Mouse (Mus musculus) heart, embryonic 13.5 days (tissue): ENCODE results near the gene Mprip. TPM values are rescaled to one million over a fixed set of nuclear protein-coding genes. Genes with fewer than 3 reads are reported as not detected.
A peak's percentile ranks its signal among the peaks of the same experiment; 100 is the strongest.

Source experiments
- ATAC-seq: fragments of 200-750 bp; cut with Nextera tagmentation; 2 replicates; pipeline ENCODE4 v1.8.0; 2017; ENCODE audit warnings: moderate TSS enrichment; ENCODE audit not compliant: insufficient number of reproducible peaks, low FRiP score, low TSS enrichment; ENCODE audit errors: extremely low read depth
- H3K27ac ChIP-seq: fragments of 300-500 bp; sonication (generic); replicated peaks from 2 replicates; pipeline ENCODE4 v1.5.1; 2015; ENCODE audit warnings: moderate library complexity, mild to moderate bottlenecking, inconsistent platforms
- H3K27me3 ChIP-seq: fragments of 300-500 bp; sonication (generic); replicated peaks from 2 replicates; pipeline ENCODE4 v1.6.1; 2015; ENCODE audit warnings: mild to moderate bottlenecking, inconsistent platforms
- H3K36me3 ChIP-seq: fragments of 300-500 bp; sonication (generic); 2 replicates; pipeline ENCODE4 v1.6.1; 2015; ENCODE audit warnings: mild to moderate bottlenecking, inconsistent platforms
- H3K4me1 ChIP-seq: fragments of 300-500 bp; sonication (generic); 2 replicates; pipeline ENCODE4 v1.6.1; 2015; ENCODE audit warnings: inconsistent platforms
- H3K4me2 ChIP-seq: fragments of 300-500 bp; sonication (generic); 2 replicates; pipeline ENCODE4 v1.6.1; 2015; ENCODE audit warnings: inconsistent platforms, mild to moderate bottlenecking, moderate library complexity
- H3K4me3 ChIP-seq: fragments of 300-500 bp; sonication (generic); 2 replicates; pipeline ENCODE4 v1.5.1; 2015; ENCODE audit warnings: moderate library complexity, mild to moderate bottlenecking, inconsistent platforms
- H3K9ac ChIP-seq: fragments of 300-500 bp; sonication (generic); 2 replicates; pipeline ENCODE4 v1.6.1; 2015; ENCODE audit warnings: inconsistent platforms, mild to moderate bottlenecking, moderate library complexity
- H3K9me3 ChIP-seq: fragments of 300-500 bp; sonication (generic); 2 replicates; pipeline ENCODE4 v1.6.1; 2016; ENCODE audit warnings: inconsistent platforms
- WGBS: fragments of 180-500 bp; shearing (Covaris S2); methylation state at CpG from one replicate; pipeline ENCODE4 v1.1.7; 2015; ENCODE audit warnings: mixed read lengths; 5-methylcytosine and 5-hydroxymethylcytosine counted together
- polyA plus RNA-seq: library from polyadenylated mRNA; unstranded; fragments of >200 nt; fragmentation: Nextera tagmentation; extraction: Ambion mirVana; gene quantifications from 2 replicates; pipeline ENCODE4 v1.2.1, GENCODE M21; 2015

Gene Mprip
- polyA plus RNA-seq, 1 experiment from 2014 or later: 25.0 TPM

GRCm38 (mm10) chr11:59677767-59678166 is 16.7 kb downstream of the Mprip start:
- Histone ChIP-seq H3K4me3 (no peak overlapping the region), H3K27me3 (no peaks in the 10 kb centered on the region), H3K9ac (no peak overlapping the region), H3K36me3 (peaks cover 5% of the 10 kb centered on the region; the same call in 1 of the 2 replicates), H3K4me2 (no peak overlapping the region), H3K4me1 (peaks cover 73% of the 10 kb centered on the region), H3K27ac (no peak overlapping the region), H3K9me3 (no peaks in the 10 kb centered on the region)
- ATAC-seq: no peak
- 83% methylated on average over 2 of the region's 2 CpGs for whole genome bisulfite sequencing

- H3K4me2 ChIP-seq: no peak overlapping the region
- no peak overlapping the region for H3K4me3 ChIP-seq
- no peaks in the 10 kb centered on the region for H3K9me3 ChIP-seq
- H3K9ac ChIP-seq: no peak overlapping the region
- no peak for ATAC-seq
- H3K4me1 ChIP-seq: peaks cover 72% of the 10 kb centered on the region
- 65% methylated on average over 2 of the region's 2 CpGs for WGBS
- no peak overlapping the region for H3K27ac ChIP-seq
- H3K36me3 ChIP-seq: peaks cover 5% of the 10 kb centered on the region; the same call in 1 of the 2 replicates
- H3K27me3 ChIP-seq: no peaks in the 10 kb centered on the region
Observed at GRCm38 (mm10) chr11:59678693-59679092, 17.6 kb downstream of the Mprip start.

- H3K36me3 ChIP-seq: peaks cover 5% of the 10 kb centered on the region
- no peak overlapping the region for H3K4me2 ChIP-seq
- peaks cover 64% of the 10 kb centered on the region for H3K4me1 ChIP-seq
- no peak overlapping the region for H3K9ac ChIP-seq
- H3K27me3 ChIP-seq: no peaks in the 10 kb centered on the region
- 73% methylated on average over 5 of the region's 5 CpGs for WGBS
- H3K4me3 ChIP-seq: no peak overlapping the region
- no peak overlapping the region for H3K27ac ChIP-seq
- H3K9me3 ChIP-seq: no peaks in the 10 kb centered on the region
- ATAC-seq: no peak
Observed at GRCm38 (mm10) chr11:59680111-59680510, 19.0 kb downstream of the Mprip start.

- WGBS: 88% methylated on average over 6 of the region's 6 CpGs
- Histone ChIP-seq H3K27me3 (no peaks in the 10 kb centered on the region), H3K9me3 (no peaks in the 10 kb centered on the region), H3K4me1 (peaks cover 35% of the 10 kb centered on the region), H3K4me3 (no peak overlapping the region), H3K4me2 (no peak overlapping the region), H3K9ac (no peak overlapping the region), H3K36me3 (no peaks in the 10 kb centered on the region; the same call in 1 of the 2 replicates), H3K27ac (no peak overlapping the region)
- ATAC-seq: no peak
Observed at GRCm38 (mm10) chr11:59684956-59685355, 23.9 kb downstream of the Mprip start.

- Histone ChIP-seq H3K9me3 (no peaks in the 10 kb centered on the region), H3K27me3 (no peaks in the 10 kb centered on the region), H3K4me2 (no peak overlapping the region), H3K27ac (0 out of 2 replicates have a peak overlapping the region, but pooled peaks have one; percentile 12), H3K4me3 (no peak overlapping the region), H3K36me3 (peaks cover 37% of the 10 kb centered on the region), H3K9ac (no peak overlapping the region), H3K4me1 (peaks cover 29% of the 10 kb centered on the region)
- ATAC-seq: no peak
- 48% methylated on average over 1 of the region's 1 CpGs for WGBS
Observed at GRCm38 (mm10) chr11:59694533-59694932, 33.4 kb downstream of the Mprip start.

GRCm38 (mm10) chr11:59695550-59695949 is 34.4 kb downstream of the Mprip start:
- ATAC-seq: no peak
- Histone ChIP-seq H3K4me1 (peaks cover 29% of the 10 kb centered on the region), H3K36me3 (peaks cover 45% of the 10 kb centered on the region), H3K4me3 (no peak overlapping the region), H3K27ac (no peak overlapping the region), H3K4me2 (no peak overlapping the region), H3K27me3 (no peaks in the 10 kb centered on the region), H3K9ac (no peak overlapping the region), H3K9me3 (no peaks in the 10 kb centered on the region)

- Histone ChIP-seq H3K4me1 (peaks cover 29% of the 10 kb centered on the region), H3K4me2 (no peak overlapping the region), H3K27ac (no peak overlapping the region), H3K9ac (no peak overlapping the region), H3K9me3 (no peaks in the 10 kb centered on the region), H3K27me3 (no peaks in the 10 kb centered on the region), H3K36me3 (peaks cover 63% of the 10 kb centered on the region), H3K4me3 (no peak overlapping the region)
- ATAC-seq: no peak
- WGBS: 90% methylated on average over 1 of the region's 1 CpGs
Observed at GRCm38 (mm10) chr11:59697572-59697971, 36.5 kb downstream of the Mprip start.

- Histone ChIP-seq H3K9ac (no peak overlapping the region), H3K4me3 (no peak overlapping the region), H3K27me3 (no peaks in the 10 kb centered on the region), H3K9me3 (no peaks in the 10 kb centered on the region), H3K36me3 (peaks cover 67% of the 10 kb centered on the region), H3K4me2 (no peak overlapping the region), H3K27ac (no peak overlapping the region), H3K4me1 (peaks cover 31% of the 10 kb centered on the region)
- 100% methylated on average over 1 of the region's 1 CpGs for WGBS
- ATAC-seq: no peak
Observed at GRCm38 (mm10) chr11:59700787-59701186, 39.7 kb downstream of the Mprip start.

- Histone ChIP-seq H3K4me1 (peaks cover 65% of the 10 kb centered on the region), H3K27ac (peak overlapping the region; percentile 31), H3K9me3 (no peaks in the 10 kb centered on the region), H3K4me2 (no peak overlapping the region), H3K9ac (no peak overlapping the region), H3K4me3 (no peak overlapping the region), H3K27me3 (no peaks in the 10 kb centered on the region), H3K36me3 (peaks cover 25% of the 10 kb centered on the region)
- no peak for ATAC-seq
- 73% methylated on average over 2 of the region's 2 CpGs for WGBS
Observed at GRCm38 (mm10) chr11:59705113-59705512, 44.0 kb downstream of the Mprip start.

GRCm38 (mm10) chr11:59707481-59707880 is 46.4 kb downstream of the Mprip start:
- Histone ChIP-seq H3K9me3 (no peaks in the 10 kb centered on the region), H3K36me3 (peaks cover 4% of the 10 kb centered on the region), H3K4me3 (0 out of 2 replicates have a peak overlapping the region, but pooled peaks have one; percentile 6), H3K27me3 (no peaks in the 10 kb centered on the region), H3K4me1 (peaks cover 73% of the 10 kb centered on the region), H3K9ac (peak overlapping the region; percentile 78), H3K4me2 (peak overlapping the region; percentile 55), H3K27ac (peak overlapping the region; percentile 96)
- 49% methylated on average over 2 of the region's 2 CpGs for WGBS
- no peak for ATAC-seq

GRCm38 (mm10) chr11:59707931-59708611 is 47.0 kb downstream of the Mprip start:
- no peak for ATAC-seq
- Histone ChIP-seq H3K9ac (peak overlapping the region; percentile 78), H3K4me2 (peak overlapping the region; percentile 55), H3K4me1 (peaks cover 68% of the 10 kb centered on the region), H3K36me3 (no peaks in the 10 kb centered on the region; the same call in 1 of the 2 replicates), H3K27ac (peak overlapping the region; percentile 96), H3K4me3 (peak overlapping the region; percentile 6), H3K9me3 (no peaks in the 10 kb centered on the region), H3K27me3 (no peaks in the 10 kb centered on the region)
- 18% methylated on average over 11 of the region's 11 CpGs for WGBS

GRCm38 (mm10) chr11:59715424-59715840 is 54.3 kb downstream of the Mprip start:
- H3K4me2 ChIP-seq: no peak overlapping the region
- peaks cover 55% of the 10 kb centered on the region for H3K4me1 ChIP-seq
- H3K27ac ChIP-seq: peak overlapping the region; percentile 2; the same call in 1 of the 2 replicates
- no peaks in the 10 kb centered on the region for H3K36me3 ChIP-seq
- H3K9ac ChIP-seq: no peak overlapping the region
- WGBS: 49% methylated on average over 3 of the region's 3 CpGs
- H3K9me3 ChIP-seq: no peaks in the 10 kb centered on the region
- H3K4me3 ChIP-seq: no peak overlapping the region
- no peak for ATAC-seq
- H3K27me3 ChIP-seq: no peaks in the 10 kb centered on the region
